Mouse (Mus musculus): Measurements from ENCODE around the gene Acta2. TPM values are rescaled to one million over a fixed set of nuclear protein-coding genes. Genes with fewer than 3 reads are reported as not detected.
A peak's percentile ranks its signal among the peaks of the same experiment; 100 is the strongest.

Gene Acta2
- total RNA-seq, 2 experiments from 2014 or later, result 66.9 to 129 TPM

GRCm38 (mm10) chr19:34270106-34270726 lies 14.8 kb upstream of the Acta2 start:
- DNase-seq, result no peak

- no peak for DNase-seq
Observed at GRCm38 (mm10) chr19:34268991-34269390, 13.6 kb upstream of the Acta2 start.

GRCm38 (mm10) chr19:34265604-34266193 lies 10.3 kb upstream of the Acta2 start:
- no peak for DNase-seq

- no peak for DNase-seq
Observed at GRCm38 (mm10) chr19:34262273-34262974, 7.0 kb upstream of the Acta2 start.

- DNase-seq, result no peak
Observed at GRCm38 (mm10) chr19:34256936-34257335, 1.5 kb upstream of the Acta2 start.

GRCm38 (mm10) chr19:34256149-34256548 lies 759 bp upstream of the Acta2 start:
- DNase-seq, result no peak

- DNase-seq, result no peak
Observed at GRCm38 (mm10) chr19:34254101-34254879, 1.1 kb downstream of the Acta2 start.

- DNase-seq, result no peak
Observed at GRCm38 (mm10) chr19:34252450-34252849, 2.9 kb downstream of the Acta2 start.

- DNase-seq, result no peak
Observed at GRCm38 (mm10) chr19:34251900-34252299, 3.5 kb downstream of the Acta2 start.

GRCm38 (mm10) chr19:34250621-34251020 lies 4.8 kb downstream of the Acta2 start:
- DNase-seq, result no peak

- DNase-seq, result no peak
Observed at GRCm38 (mm10) chr19:34248558-34248957, 6.8 kb downstream of the Acta2 start.

GRCm38 (mm10) chr19:34244056-34244455 lies 11.3 kb downstream of the Acta2 start:
- DNase-seq, result no peak

GRCm38 (mm10) chr19:34242925-34243324 lies 12.5 kb downstream of the Acta2 start:
- DNase-seq, result no peak

- DNase-seq, result no peak
Observed at GRCm38 (mm10) chr19:34241247-34241915, 14.0 kb downstream of the Acta2 start.

- no peak for DNase-seq
Observed at GRCm38 (mm10) chr19:34240273-34241039, 14.9 kb downstream of the Acta2 start.

GRCm38 (mm10) chr19:34237746-34238145 lies 17.6 kb downstream of the Acta2 start:
- DNase-seq, result no peak

GRCm38 (mm10) chr19:34236049-34236448 lies 19.3 kb downstream of the Acta2 start:
- DNase-seq, result no peak

GRCm38 (mm10) chr19:34233944-34234343 lies 21.4 kb downstream of the Acta2 start:
- DNase-seq, result peak; percentile 66

GRCm38 (mm10) chr19:34232326-34232725 lies 23.1 kb downstream of the Acta2 start:
- DNase-seq, result no peak

- no peak for DNase-seq
Observed at GRCm38 (mm10) chr19:34231596-34231995, 23.8 kb downstream of the Acta2 start.

- DNase-seq, result no peak
Observed at GRCm38 (mm10) chr19:34222805-34223204, 32.6 kb downstream of the Acta2 start.

All from gastrocnemius, postnatal 25 days (tissue).